Mouse (Mus musculus) limb, embryonic 12.5 days (tissue): ENCODE results near the gene Prrt2. TPM values are rescaled to one million over a fixed set of nuclear protein-coding genes. Genes with fewer than 3 reads are reported as not detected.

Experiments used
- ATAC-seq: fragments of 200-750 bp; cut with Nextera tagmentation; 2 replicates; pipeline ENCODE4 v1.8.0; 2017; ENCODE audit warnings: low read depth, moderate TSS enrichment; ENCODE audit not compliant: insufficient number of reproducible peaks, insufficient read depth, low FRiP score, low TSS enrichment
- H3K27ac ChIP-seq: fragments of 300-500 bp; sonication (generic); 2 replicates; pipeline ENCODE4 v1.5.1; 2016; ENCODE audit warnings: mild to moderate bottlenecking, moderate library complexity
- H3K27me3 ChIP-seq: fragments of 300-500 bp; sonication (generic); 2 replicates; pipeline ENCODE4 v1.6.1; 2016; ENCODE audit warnings: mild to moderate bottlenecking, moderate library complexity
- H3K36me3 ChIP-seq: fragments of 300-500 bp; sonication (generic); 2 replicates; pipeline ENCODE4 v1.6.1; 2016; ENCODE audit warnings: mild to moderate bottlenecking, moderate library complexity
- H3K4me1 ChIP-seq: fragments of 300-500 bp; sonication (generic); replicated peaks from 2 replicates; pipeline ENCODE4 v1.6.1; 2016
- H3K4me2 ChIP-seq: fragments of 300-500 bp; sonication (generic); 2 replicates; pipeline ENCODE4 v1.6.1; 2016; ENCODE audit warnings: mild to moderate bottlenecking, moderate library complexity
- H3K4me3 ChIP-seq: fragments of 300-500 bp; sonication (generic); replicated peaks from 2 replicates; pipeline ENCODE4 v1.5.1; 2016; ENCODE audit warnings: mild to moderate bottlenecking
- H3K9ac ChIP-seq: fragments of 300-500 bp; sonication (generic); replicated peaks from 2 replicates; pipeline ENCODE4 v1.6.1; 2016; ENCODE audit warnings: mild to moderate bottlenecking, moderate library complexity
- H3K9me3 ChIP-seq: fragments of 300-500 bp; sonication (generic); 2 replicates; pipeline ENCODE4 v1.6.1; 2016; ENCODE audit warnings: mild to moderate bottlenecking, moderate library complexity
- WGBS: fragments of 180-500 bp; shearing (Covaris S2); methylation state at CpG from one replicate; pipeline ENCODE4 v1.1.7; 2016; 5-methylcytosine and 5-hydroxymethylcytosine counted together
- polyA plus RNA-seq: library from polyadenylated mRNA; unstranded; fragments of >200 nt; fragmentation: Nextera tagmentation; extraction: Ambion mirVana; gene quantifications from 2 replicates; pipeline ENCODE4 v1.2.1, GENCODE M21; 2016

Gene Prrt2
- polyA plus RNA-seq, result 3.1 and 6.4 TPM in 2 replicates

GRCm38 (mm10) chr7:127020901-127021562 is at the start of gene Prrt2, which contains the start of gene Gm42742:
Gene Prrt2, minus strand, starts transcription at chr7:127021211.
Gene Gm42742, minus strand, starts transcription at chr7:127021097.
- Histone ChIP-seq H3K4me1 (peaks cover 75% of the 10 kb centered on the region), H3K36me3 (peaks cover 40% of the 10 kb centered on the region), H3K27me3 (no peaks in the 10 kb centered on the region), H3K27ac (peak within 1 kb of the TSS; percentile 92), H3K4me3 (peak within 1 kb of the TSS; percentile 58), H3K4me2 (peak within 1 kb of the TSS; percentile 92), H3K9me3 (no peaks in the 10 kb centered on the region), H3K9ac (peak within 1 kb of the TSS; percentile 74)
- WGBS, result under 1% methylated on average over 37 of the region's 37 CpGs
- ATAC-seq, result peak; percentile 9; the same call in 1 of the 2 replicates

- no peak overlapping the region for H3K9ac ChIP-seq
- 0 out of 2 replicates have a peak, but pooled peaks cover 3% of the 10 kb centered on the region for H3K27me3 ChIP-seq
- no peaks in the 10 kb centered on the region for H3K4me1 ChIP-seq
- no peaks in the 10 kb centered on the region for H3K36me3 ChIP-seq
- H3K9me3 ChIP-seq, result 0 out of 2 replicates have a peak, but pooled peaks cover 3% of the 10 kb centered on the region
- no peak overlapping the region for H3K4me2 ChIP-seq
- H3K4me3 ChIP-seq, result no peak overlapping the region
- 75% methylated on average over 4 of the region's 4 CpGs for WGBS
- H3K27ac ChIP-seq, result no peak overlapping the region
- ATAC-seq, result no peak
Measured at GRCm38 (mm10) chr7:127066317-127066716, 45.3 kb upstream of the Prrt2 start.

- no peak for ATAC-seq
- 0 out of 2 replicates have a peak, but pooled peaks cover 4% of the 10 kb centered on the region for H3K27me3 ChIP-seq
- 86% methylated on average over 6 of the region's 6 CpGs for WGBS
- 0 out of 2 replicates have a peak, but pooled peaks cover 3% of the 10 kb centered on the region for H3K9me3 ChIP-seq
- no peaks in the 10 kb centered on the region for H3K4me1 ChIP-seq
- no peak overlapping the region for H3K27ac ChIP-seq
- no peak overlapping the region for H3K4me3 ChIP-seq
- no peak overlapping the region for H3K9ac ChIP-seq
- H3K36me3 ChIP-seq, result no peaks in the 10 kb centered on the region
- H3K4me2 ChIP-seq, result no peak overlapping the region
Measured at GRCm38 (mm10) chr7:127065538-127065937, 44.5 kb upstream of the Prrt2 start.

- Histone ChIP-seq H3K27me3 (peaks cover 3% of the 10 kb centered on the region; the same call in 1 of the 2 replicates), H3K9ac (no peak overlapping the region), H3K36me3 (no peaks in the 10 kb centered on the region), H3K9me3 (no peaks in the 10 kb centered on the region), H3K4me2 (no peak overlapping the region), H3K27ac (no peak overlapping the region), H3K4me3 (no peak overlapping the region), H3K4me1 (no peaks in the 10 kb centered on the region)
- ATAC-seq, result no peak
- 78% methylated on average over 5 of the region's 5 CpGs for WGBS
Measured at GRCm38 (mm10) chr7:127055026-127055585, 34.1 kb upstream of the Prrt2 start.

GRCm38 (mm10) chr7:127041851-127042672 is 21.1 kb upstream of the Prrt2 start, which contains the start of gene Kif22:
Gene Kif22, minus strand, starts transcription at chr7:127042471.
- H3K9ac ChIP-seq, result peak within 1 kb of the TSS; percentile 83
- peak within 1 kb of the TSS; percentile 76; the same call in 1 of the 2 replicates for H3K27ac ChIP-seq
- H3K4me2 ChIP-seq, result peak within 1 kb of the TSS; percentile 82
- H3K9me3 ChIP-seq, result no peaks in the 10 kb centered on the region
- under 1% methylated on average over 53 of the region's 53 CpGs for WGBS
- peak within 1 kb of the TSS; percentile 86 for H3K4me3 ChIP-seq
- peaks cover 22% of the 10 kb centered on the region for H3K36me3 ChIP-seq
- H3K4me1 ChIP-seq, result peaks cover 17% of the 10 kb centered on the region
- ATAC-seq, result peak; percentile 75; the same call in 1 of the 2 replicates
- H3K27me3 ChIP-seq, result no peaks in the 10 kb centered on the region

GRCm38 (mm10) chr7:127031244-127031643 is 10.2 kb upstream of the Prrt2 start:
- no peaks in the 10 kb centered on the region for H3K9me3 ChIP-seq
- peaks cover 84% of the 10 kb centered on the region for H3K36me3 ChIP-seq
- 72% methylated on average over 1 of the region's 1 CpGs for WGBS
- no peak overlapping the region for H3K27ac ChIP-seq
- no peak for ATAC-seq
- no peaks in the 10 kb centered on the region for H3K27me3 ChIP-seq
- H3K4me1 ChIP-seq, result peaks cover 8% of the 10 kb centered on the region
- H3K9ac ChIP-seq, result no peak overlapping the region
- H3K4me2 ChIP-seq, result no peak overlapping the region
- no peak overlapping the region for H3K4me3 ChIP-seq

- no peak overlapping the region for H3K9ac ChIP-seq
- no peaks in the 10 kb centered on the region for H3K27me3 ChIP-seq
- H3K4me3 ChIP-seq, result no peak overlapping the region
- no peak overlapping the region for H3K4me2 ChIP-seq
- H3K4me1 ChIP-seq, result peaks cover 8% of the 10 kb centered on the region
- H3K27ac ChIP-seq, result no peak overlapping the region
- H3K36me3 ChIP-seq, result peaks cover 76% of the 10 kb centered on the region
- WGBS, result 91% methylated on average over 1 of the region's 1 CpGs
- no peak for ATAC-seq
- H3K9me3 ChIP-seq, result no peaks in the 10 kb centered on the region
Measured at GRCm38 (mm10) chr7:127030172-127030571, 9.2 kb upstream of the Prrt2 start.

- H3K4me3 ChIP-seq, result peak overlapping the region; percentile 98
- H3K4me1 ChIP-seq, result peaks cover 29% of the 10 kb centered on the region
- WGBS, result 72% methylated on average over 8 of the region's 8 CpGs
- peaks cover 74% of the 10 kb centered on the region for H3K36me3 ChIP-seq
- peak overlapping the region; percentile 99 for H3K9ac ChIP-seq
- no peaks in the 10 kb centered on the region for H3K27me3 ChIP-seq
- peak overlapping the region; percentile 92 for H3K4me2 ChIP-seq
- peak overlapping the region; percentile 99 for H3K27ac ChIP-seq
- peak; percentile 9 for ATAC-seq
- no peaks in the 10 kb centered on the region for H3K9me3 ChIP-seq
Measured at GRCm38 (mm10) chr7:127027885-127028284, 6.9 kb upstream of the Prrt2 start.

- Histone ChIP-seq H3K4me1 (peaks cover 36% of the 10 kb centered on the region), H3K36me3 (peaks cover 74% of the 10 kb centered on the region), H3K9me3 (no peaks in the 10 kb centered on the region), H3K27ac (peak within 1 kb of the TSS; percentile 99), H3K9ac (peak within 1 kb of the TSS; percentile 99), H3K4me3 (peak within 1 kb of the TSS; percentile 98), H3K27me3 (no peaks in the 10 kb centered on the region), H3K4me2 (peak within 1 kb of the TSS; percentile 92)
- ATAC-seq, result peak; percentile 88
- WGBS, result 2% methylated on average over 56 of the region's 63 CpGs
Measured at GRCm38 (mm10) chr7:127026984-127027726, 6.1 kb upstream of the Prrt2 start, which contains the start of gene Maz. Gene Maz, minus strand, starts transcription at chr7:127027037.

- Histone ChIP-seq H3K9me3 (no peaks in the 10 kb centered on the region), H3K4me3 (peak overlapping the region; percentile 98), H3K27ac (peak overlapping the region; percentile 99), H3K36me3 (peaks cover 74% of the 10 kb centered on the region), H3K27me3 (no peaks in the 10 kb centered on the region), H3K9ac (peak overlapping the region; percentile 99), H3K4me2 (peak overlapping the region; percentile 92), H3K4me1 (peaks cover 42% of the 10 kb centered on the region)
- no CpG with 5 or more reads among the region's 48 CpGs for WGBS
- no peak for ATAC-seq
Measured at GRCm38 (mm10) chr7:127026616-127026983, 5.6 kb upstream of the Prrt2 start.
